Mouse (Mus musculus): ENCODE measurements around the gene Ptpn14.

The Ptpn14 gene

DNA sequence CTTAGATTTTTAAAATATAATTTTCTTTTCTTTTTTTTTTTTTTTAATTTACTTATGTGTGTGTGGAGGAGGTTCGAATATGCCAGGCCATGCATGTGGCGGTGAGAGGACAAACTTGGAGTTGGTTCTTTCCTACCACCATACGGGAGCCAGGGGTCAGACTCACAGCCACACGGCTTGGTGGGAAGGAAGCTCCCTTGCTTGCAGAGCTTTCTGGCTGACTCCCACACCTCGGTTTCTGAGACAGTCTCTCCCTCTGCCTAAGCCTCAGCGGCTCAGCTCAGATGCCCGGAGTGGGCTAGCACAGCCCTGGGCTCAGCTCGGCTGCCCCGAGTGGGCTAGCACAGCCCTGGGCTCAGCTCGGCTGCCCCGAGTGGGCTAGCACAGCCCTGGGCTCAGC, 10.5 kb upstream of the Ptpn14 start:
- no peak for DNase-seq (ENCODE audit: low spot score in 2 of 2)

DNA sequence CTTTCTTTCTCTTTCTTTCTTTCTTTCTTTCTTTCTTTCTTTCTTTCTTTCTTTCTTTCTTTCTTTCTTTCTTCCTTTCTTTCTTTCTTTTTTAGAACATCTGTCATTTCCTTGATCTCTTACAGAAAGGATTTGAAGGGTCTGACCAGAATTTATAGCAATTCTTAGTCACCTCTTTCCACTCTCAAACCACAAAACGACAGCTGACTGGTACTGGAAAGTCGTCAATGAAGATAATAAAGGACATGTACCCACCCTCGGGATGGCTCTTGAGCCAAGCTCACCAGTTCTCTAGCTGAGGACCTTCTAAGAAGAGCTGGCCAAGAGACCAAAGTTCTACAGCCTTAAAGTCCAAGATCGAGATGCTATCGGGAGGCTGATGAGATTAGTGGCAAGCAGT, 9.5 kb upstream of the Ptpn14 start:
- no peak for DNase-seq (ENCODE audit: low spot score in 2 of 2)

DNA sequence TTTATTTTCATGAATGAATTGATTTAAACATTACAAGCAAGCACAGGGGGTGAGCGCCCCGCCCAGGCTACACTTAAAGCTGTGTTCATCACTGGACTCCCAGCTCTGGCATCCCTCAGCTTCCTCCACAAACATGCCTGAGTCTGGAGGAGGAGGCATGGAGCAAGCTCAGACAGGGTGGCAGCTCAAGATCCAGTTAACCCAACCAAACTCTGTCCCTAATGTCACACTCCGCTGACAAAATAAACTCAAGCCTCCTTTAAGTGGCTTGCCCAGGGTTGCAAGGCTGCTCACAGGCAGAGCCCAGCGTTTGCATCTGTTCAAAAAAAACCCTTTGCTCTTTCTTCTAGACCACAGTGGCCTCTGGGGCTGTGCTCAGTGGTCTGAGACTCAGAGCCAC, 1.9 kb upstream of the Ptpn14 start:
- DNase-seq (ENCODE audit: low spot score in 2 of 2): no peak

DNA sequence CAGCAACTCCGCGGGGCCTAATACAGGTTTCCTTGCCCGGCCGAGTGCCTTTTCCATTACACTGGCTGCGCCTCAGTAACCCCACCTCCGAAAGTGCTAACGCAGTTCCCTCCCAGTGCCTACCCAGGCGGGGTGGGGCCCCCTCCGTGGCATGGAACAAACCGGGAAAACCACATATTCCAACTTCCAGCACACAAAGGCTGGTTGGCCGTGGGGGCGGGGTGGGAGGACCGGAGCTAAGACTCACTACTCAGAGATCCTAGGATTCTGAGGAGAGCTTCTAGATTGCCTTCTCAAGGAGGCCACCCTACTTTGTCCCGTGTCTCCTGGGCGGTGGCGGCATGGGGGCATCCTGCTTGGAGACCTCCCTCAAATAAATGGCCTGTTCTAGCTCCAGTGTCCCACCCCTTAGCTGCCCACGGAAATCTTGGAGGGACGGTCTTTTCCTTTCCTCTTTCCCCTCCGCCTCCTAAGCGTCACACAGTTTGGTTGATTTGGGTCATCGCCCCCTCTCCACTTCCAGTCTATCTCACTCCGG, 653 bp upstream of the Ptpn14 start:
- no peak for DNase-seq (ENCODE audit: low spot score in 2 of 2)

DNA sequence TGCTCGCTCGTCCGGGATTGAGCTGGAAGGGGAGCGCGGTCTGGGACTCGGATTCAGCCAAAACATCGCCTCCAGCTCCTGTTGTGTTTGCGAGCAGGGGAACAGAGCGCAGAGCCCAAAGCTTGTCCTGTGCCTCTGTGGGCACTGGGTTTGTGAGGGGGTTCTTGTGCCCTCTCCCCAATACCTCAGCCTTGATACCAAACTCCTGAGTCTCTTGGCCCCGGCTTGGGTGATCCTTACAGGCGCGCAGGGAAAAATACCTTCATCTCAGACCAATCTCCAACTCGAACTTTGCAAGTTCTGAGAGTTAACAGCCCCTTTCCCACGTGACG, 682 bp downstream of the Ptpn14 start:
- no peak for DNase-seq (ENCODE audit: low spot score in 2 of 2)

DNA sequence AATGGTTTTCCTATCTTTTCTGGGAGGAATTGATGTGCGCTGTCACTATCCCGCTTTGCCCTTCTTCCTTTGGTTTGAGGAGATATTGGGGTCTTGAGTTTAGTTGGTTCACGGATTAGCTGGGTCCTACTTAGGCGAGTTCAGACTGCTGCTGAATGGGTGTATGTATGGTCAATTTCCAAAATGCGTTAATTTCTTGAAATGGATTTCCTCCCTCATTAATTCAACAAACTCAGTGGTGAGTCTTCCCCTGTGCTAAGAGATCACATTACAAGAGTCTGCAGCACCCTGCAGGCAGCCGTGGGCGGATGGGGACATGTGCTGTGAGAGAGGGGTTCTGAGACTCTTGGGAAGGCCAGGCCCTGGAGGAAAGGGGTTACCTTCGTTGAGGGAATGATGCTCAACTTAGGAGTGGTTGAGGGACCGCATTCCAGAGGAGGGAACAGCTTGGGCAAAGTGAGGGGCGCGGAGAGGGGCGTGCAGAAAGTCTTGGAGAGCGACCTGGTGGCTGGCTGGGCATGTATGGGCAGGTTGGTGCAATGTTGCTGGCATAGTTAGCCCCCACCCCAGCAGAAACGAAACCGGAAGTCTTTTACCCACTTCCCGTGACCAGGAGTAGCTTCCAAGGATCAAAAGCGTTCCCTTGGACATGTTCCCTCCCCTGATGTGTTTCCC, 1.2 kb downstream of the Ptpn14 start:
- no peak for DNase-seq (ENCODE audit: low spot score in 2 of 2)

DNA sequence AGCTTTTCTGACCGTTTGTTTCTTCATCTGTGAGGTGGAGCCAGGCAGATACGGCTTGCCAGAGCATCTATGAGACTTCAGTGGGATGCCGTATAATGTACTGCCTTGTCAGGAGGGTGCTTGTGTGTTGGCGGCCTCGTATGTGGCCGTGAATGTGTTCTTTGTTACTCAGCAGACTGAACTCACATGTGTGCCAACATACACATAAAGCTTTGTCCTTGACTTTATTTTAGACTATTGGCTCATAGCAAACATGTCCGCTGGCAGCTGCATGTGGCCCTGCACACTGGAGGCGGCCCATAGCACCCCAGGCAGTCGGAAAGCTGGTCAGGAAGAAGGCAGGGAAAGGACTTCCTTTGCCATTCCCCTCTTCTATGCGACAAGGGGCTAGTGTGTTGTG, 3.6 kb downstream of the Ptpn14 start:
- DNase-seq (ENCODE audit: low spot score in 2 of 2): no peak

DNA sequence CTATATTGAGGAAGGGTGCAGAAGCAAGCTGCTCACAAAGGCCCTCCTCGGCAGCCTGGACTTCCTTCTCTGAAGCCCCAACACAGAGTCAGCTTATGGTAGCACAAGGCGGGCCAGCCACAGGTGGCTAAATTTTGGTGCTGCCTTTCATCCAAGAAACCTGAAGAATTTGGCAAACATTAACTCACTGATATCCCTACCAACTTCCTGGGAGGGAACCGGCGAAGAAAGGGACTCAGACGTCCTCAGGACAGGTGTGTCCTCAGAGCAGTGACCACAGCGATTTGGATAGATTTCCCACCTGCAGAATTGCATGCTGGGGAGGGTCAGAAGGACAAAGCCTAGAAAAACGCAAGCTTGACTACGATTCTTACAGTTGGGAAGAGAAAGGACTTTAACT, 4.1 kb downstream of the Ptpn14 start:
- no peak for DNase-seq (ENCODE audit: low spot score in 2 of 2)

DNA sequence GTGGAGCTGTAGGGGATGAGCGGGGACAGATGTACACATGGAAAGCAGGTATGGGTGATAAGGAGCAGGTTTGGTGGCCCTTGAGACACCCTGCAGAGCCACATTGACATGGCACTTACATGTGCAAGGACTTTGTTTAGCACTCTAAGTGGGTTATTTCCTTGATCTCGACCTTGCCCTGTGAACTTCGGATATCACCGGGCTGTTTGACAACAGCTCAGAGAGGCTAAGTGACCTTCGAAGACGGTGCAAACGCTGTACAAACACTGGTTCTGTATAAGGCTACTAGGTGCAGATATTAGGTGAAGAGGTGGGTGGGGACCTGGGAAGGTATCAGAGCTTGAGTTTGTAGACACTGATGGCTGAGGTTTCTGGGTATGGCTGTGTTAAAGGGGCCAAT, 12.0 kb downstream of the Ptpn14 start:
- no peak for DNase-seq (ENCODE audit: low spot score in 2 of 2)

DNA sequence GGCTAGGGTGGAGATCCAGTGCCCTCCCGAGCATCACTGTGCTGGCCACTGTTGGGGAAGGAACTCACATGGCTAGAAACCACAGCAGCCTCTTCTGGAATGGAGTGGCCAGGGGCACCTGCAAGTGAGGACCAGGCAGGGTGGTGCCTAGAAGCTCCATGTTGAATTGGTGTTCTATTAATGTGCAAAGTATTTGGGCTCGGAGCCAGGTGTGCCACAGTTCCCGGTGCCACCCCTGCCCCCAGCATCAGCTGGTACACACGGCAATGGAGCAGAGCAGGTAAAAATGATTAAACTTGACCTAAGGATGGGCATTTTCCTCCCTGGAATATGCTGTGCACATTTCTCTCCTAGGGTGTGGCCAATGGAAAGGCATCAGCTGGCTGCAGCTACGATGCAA, 14.0 kb downstream of the Ptpn14 start:
- no peak for DNase-seq (ENCODE audit: low spot score in 2 of 2)

DNA sequence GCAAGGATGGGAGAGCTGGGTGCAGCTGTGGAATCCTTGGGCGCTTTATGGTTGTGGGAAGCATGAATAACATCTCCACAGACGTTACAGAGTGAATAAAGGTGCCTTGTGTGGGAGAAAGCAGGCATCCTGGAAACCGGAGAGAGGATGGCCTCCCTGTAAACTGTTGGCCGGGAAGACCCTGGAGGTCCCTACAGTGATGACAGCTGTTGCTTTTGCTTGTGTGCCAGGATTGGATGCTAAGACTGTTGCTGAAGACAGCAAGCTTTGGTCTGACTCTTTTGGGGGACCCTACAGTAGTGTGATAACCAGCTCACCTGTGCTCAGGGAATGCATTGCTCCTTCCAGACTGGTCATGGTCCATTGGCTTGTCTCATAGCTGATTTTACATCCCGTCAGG, 15.1 kb downstream of the Ptpn14 start:
- no peak for DNase-seq (ENCODE audit: low spot score in 2 of 2)

DNA sequence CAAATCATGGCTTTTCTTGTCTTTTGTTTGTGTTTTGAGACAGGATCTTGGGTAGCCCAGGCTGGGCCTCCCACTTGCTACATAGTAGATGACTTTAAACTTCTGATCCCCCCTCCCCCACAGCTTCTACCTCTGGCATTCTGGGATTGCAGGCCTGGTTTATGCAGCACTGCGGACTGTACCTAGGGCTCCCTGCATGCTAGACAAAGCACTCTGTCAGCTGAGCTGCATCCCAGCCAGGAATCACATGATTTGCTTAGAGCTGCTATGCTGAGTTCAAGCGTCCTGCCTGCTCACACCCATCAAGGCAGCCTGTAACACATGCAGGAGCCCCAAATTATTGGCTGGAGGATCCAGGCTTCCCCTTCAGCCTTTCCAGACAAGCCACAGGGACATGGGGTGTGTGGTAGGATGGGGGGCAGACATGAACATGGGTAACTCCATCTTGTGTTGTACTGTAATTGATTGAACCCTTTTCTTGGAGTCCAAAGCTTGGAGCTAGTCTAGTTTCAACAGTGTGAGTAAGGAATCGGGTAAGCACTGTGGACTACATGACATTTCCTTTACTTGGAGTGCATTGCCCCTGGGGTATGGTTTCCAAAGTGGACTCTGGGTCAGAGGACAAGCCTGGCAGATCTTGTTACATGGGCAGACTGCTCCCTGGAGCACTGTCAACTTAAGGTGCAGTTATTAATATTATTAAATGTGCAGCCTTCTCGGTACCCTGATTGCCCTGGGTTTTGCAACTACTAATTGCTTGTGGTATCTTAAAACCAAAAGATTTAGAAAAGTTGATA, 17.0 kb downstream of the Ptpn14 start:
- DNase-seq (ENCODE audit: low spot score in 2 of 2): no peak

DNA sequence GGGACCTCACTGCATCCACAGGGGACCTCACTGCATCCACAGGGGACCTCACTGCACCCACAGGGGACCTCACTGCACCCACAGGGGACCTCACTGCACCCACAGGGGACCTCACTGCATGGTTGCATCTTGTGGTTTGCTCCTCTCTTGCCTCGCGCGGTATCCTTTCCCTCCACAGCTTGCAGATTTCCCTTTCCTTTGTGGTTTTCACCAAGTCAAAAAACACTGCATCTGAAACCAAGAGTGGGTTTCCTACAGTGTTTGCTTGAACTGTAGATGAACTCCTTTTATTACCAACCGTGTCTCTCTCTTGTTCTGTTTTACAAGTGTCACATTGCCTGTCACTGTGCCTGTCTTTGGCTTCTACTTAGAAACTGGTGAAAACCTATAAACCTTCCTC, 18.5 kb downstream of the Ptpn14 start:
- DNase-seq (ENCODE audit: low spot score in 2 of 2): no peak

DNA sequence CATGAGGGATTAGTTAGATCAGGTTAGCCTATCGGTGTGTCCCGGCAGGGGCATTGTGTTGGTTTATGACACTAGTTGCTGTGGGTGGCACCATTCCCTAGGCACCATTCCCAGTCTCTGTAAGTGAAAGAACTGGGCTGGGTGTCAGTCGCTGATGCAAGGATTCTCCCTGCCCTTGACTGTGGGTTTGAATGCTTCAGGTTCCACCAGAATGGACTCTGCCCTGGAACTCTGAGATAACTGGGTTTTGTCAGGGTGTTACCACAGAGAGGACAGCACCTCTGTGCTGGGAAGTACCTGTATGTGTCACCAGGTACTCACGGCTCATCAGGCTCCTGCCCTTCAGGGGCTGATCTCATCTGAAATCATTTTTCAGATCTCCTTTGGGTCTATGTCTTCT, 21.7 kb downstream of the Ptpn14 start:
- no peak for DNase-seq (ENCODE audit: low spot score in 2 of 2)

DNA sequence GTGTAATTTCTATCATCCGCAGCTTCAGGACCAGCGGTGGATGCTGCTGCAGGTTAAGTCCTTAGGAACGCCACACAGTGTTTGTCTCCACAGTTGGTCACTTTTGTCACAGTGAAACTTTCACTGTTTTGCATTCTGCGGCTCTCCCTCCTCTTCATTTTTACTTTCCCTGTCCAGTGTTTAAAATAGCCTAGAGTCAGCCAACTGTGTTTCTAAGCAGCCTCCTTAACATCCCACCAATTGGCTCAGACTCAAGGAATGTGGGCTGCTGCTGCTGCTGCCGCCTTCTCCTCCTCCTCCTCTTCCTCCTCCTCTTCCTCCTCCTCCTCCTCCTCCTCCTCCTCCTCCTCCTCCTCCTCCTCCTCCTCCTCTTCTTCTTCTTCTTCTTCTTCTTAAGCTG, 22.2 kb downstream of the Ptpn14 start:
- no peak for DNase-seq (ENCODE audit: low spot score in 2 of 2)

DNA sequence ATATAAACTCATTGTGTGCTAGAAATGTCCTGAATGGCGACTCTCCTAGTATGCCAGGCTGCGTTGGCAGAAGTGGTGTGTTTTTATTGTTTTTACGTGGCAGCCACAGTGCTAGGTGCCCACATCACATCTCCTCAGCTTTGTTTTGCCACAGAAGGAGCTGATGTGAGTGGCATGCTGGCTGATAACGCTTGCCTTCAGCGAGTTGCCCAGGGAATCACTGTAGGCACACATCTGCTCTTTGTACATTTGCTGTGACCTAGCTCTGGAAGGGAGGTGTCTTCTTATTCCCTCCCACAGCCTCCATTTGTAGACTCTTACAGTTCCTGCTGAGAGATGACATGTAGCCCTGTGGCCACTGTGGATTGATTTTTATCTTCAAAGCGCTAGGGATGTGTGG, 24.2 kb downstream of the Ptpn14 start:
- no peak for DNase-seq (ENCODE audit: low spot score in 2 of 2)

DNA sequence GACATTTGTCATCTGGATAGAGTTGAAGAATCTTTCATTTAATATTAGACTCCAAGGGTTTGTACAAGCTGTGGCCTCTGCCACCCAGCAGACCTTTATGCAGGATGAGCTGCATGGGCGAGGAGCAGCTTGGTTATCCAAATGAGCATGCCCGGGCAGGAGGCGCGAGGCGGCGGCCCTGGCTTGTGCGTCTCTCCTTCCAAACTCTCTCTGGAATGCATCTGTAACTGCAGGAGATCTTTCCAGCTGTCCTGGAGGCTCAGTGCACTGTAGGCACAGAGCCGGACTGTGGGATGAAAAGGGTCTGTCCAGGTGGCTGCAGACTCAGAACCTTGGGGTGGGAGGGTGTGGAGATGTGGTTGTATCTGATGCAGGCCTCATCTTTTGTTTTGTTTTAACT, 27.0 kb downstream of the Ptpn14 start:
- no peak for DNase-seq (ENCODE audit: low spot score in 2 of 2)

DNA sequence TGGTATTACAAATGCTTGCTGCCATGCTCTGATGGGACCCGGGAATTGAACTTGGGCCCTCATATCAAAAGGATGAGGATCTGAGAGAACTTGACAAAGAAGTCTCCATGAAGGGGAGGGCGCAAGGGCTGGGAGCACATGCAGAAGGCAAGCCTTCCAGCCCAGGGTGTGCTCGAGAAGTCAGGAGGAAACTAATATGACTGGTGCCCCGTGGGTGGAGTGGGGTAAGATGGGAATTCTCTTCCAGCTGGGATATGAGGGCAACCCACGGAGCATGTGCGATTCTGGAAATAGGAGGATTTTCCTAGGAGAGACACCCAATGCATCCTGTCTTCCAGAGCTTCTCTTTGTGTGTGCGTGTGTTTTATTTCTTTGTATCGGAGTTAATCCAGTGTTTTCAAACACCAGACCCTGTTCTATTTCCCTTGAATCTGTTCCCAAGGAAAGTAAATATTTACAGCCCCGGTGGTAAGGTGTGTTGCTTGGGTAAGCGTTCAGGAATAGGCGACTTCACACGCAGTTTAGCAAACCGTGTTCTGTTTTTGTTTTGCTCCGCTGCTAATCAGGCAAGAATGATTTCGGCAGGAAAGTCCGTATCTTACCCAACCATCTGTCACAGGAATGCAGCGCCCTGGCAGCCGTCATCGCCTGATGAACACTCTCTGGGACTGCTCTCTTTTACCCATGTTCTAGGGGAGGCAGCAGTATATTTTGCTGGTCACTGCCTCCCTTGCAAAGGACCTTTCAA, 28.4 kb downstream of the Ptpn14 start:
- peak in 1 of 2 experiments; percentile 15 for DNase-seq (ENCODE audit: low spot score in 2 of 2)

DNA sequence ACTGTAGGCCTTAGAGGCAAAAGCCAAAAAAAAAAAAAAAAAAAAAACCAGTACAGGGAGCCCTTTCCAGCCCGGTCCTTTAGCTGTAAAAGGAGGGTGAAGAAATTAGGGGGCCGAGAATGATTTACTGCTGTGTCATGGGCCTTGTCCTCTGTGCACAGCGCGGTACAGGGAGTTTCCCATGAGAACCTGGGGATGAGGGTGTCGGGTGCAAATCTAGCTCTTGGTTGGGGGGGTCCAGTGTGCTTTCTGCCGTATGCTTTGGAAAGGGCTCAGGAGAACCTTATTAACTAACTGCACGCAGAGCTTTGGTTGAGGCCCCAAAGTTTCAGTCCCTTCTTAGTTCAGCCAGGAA, 29.0 kb downstream of the Ptpn14 start:
- DNase-seq (ENCODE audit: low spot score in 2 of 2): no peak

DNA sequence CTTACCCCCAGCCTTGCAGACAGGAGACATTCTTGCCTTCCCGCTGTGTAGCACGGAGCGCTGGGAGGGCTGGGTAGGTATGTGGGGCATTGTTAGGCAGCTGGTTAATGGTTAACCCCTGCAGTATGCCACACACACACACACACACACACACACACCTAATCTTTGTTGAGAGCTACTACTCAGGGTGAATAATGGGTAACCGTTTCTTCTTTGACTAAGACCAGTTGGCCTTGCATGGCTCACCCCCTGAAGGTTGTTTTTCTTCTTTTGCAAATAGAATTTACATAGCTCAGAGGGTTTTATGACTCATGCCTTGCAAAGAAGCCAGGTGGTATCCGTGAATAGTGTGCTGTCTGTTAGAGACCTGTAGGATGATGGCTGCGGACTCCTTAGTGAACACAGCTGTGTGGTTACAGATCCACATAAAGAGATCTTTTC, 33.5 kb downstream of the Ptpn14 start:
- peak in 1 of 2 experiments; percentile 49 for DNase-seq (ENCODE audit: low spot score in 2 of 2)

DNA sequence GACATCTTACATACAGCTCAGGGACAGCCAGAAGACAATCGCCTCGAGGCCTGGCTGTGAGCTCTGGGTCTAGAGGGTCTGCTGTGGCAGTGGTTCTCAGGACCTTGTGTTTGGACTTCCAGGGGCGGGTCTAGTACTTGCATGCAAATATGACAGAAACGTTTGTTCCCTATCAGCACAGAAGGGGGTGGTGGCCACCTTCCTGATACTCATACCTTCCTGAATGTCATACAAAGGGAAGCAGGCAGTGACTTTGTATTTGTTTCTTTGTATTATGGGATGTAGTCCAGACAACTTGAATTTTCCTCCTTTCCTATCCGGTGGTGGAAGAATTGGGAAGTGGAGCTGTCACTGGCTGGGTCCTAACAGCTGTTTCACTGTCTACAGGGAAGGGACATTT, 36.2 kb downstream of the Ptpn14 start:
- DNase-seq (ENCODE audit: low spot score in 2 of 2): no peak

DNA sequence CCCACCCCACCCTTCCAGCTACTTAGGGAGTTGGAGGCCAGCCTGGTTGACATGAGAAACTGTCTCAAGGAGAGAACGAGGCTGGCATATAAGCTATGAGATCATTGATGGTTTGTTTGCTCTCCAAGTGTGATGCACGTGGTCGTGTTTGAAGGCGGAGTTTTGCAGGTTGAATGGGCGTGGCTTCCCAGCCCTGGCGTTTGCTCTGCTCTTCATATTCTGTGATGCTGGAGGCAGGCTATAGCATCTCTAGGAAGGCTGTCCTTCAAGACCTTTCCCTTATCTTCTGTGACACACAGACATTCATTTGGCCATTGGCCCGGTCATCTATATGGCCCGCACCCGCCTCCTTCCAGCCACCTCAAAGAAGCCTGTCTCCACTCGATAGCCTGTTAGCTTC, 39.1 kb downstream of the Ptpn14 start:
- DNase-seq (ENCODE audit: low spot score in 2 of 2): no peak

DNA sequence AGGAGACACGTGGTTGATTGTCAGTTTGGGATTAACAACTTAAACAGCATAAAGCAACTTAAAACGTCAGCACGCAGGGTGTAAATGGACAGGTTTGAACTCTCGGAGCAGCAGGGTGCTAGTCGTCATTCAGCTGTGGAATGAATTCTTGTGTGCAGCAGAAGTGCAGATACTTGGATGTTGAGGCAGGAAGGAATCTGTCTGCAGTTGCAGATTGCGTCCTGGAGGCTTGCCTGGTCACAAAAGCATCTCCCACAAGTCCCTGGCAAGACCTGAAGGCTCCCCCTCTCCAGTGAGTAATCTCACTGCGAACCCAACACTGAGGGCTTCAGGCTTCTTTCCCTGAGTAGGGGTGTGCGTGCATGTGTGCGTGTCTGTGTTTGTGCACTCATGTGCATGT, 39.8 kb downstream of the Ptpn14 start:
- DNase-seq (ENCODE audit: low spot score in 2 of 2): no peak
